Mouse (Mus musculus): ENCODE measurements at regions not wholly inside any gene's neighbourhood (a gene's known extent, or its start where the extent isn't known, plus 50 kb on each side); places are given as distances from the start of the nearest gene placed in this dataset.

GRCm38 (mm10) chr17:4762956-4763355 lies 231.2 kb upstream of the Arid1b start:
- no peak overlapping the region for H3K4me3 ChIP-seq (ENCODE audit: low read depth, low read length)
- H3K9me3 ChIP-seq (ENCODE audit: control insufficient read depth): no peaks in the 10 kb centered on the region
- no peak overlapping the region for H3K27ac ChIP-seq (ENCODE audit: low read depth, low read length)
- no peak overlapping the region for H3K9ac ChIP-seq (ENCODE audit: low read depth, low read length)
- TF ChIP-seq CTCF (IDR thresholded peaks at IDR 0.05; ENCODE audit: low read depth): no peak
- H3K27me3 ChIP-seq (replicated peaks; ENCODE audit: control insufficient read depth, insufficient read depth, low read length): no peaks in the 10 kb centered on the region
- no peak for ATAC-seq
- H3K4me2 ChIP-seq (replicated peaks; ENCODE audit: low read depth): no peak overlapping the region
- H3K4me1 ChIP-seq (replicated peaks; ENCODE audit: control insufficient read depth, insufficient read depth, low read length): no peaks in the 10 kb centered on the region
- no peaks in the 10 kb centered on the region for H3K36me3 ChIP-seq (ENCODE audit: control insufficient read depth, insufficient read depth)
- 94% methylated on average over 6 of the region's 6 CpGs for WGBS

GRCm38 (mm10) chr17:4765723-4766122 lies 228.4 kb upstream of the Arid1b start:
- no peak for TF ChIP-seq CTCF (IDR thresholded peaks at IDR 0.05; ENCODE audit: low read depth)
- no peak overlapping the region for H3K4me3 ChIP-seq (ENCODE audit: low read depth, low read length)
- H3K9me3 ChIP-seq (ENCODE audit: control insufficient read depth): no peaks in the 10 kb centered on the region
- no peak overlapping the region for H3K27ac ChIP-seq (ENCODE audit: low read depth, low read length)
- H3K27me3 ChIP-seq (replicated peaks; ENCODE audit: control insufficient read depth, insufficient read depth, low read length): no peaks in the 10 kb centered on the region
- no peaks in the 10 kb centered on the region for H3K4me1 ChIP-seq (replicated peaks; ENCODE audit: control insufficient read depth, insufficient read depth, low read length)
- no peaks in the 10 kb centered on the region for H3K36me3 ChIP-seq (ENCODE audit: control insufficient read depth, insufficient read depth)
- no peak for ATAC-seq
- 86% methylated on average over 5 of the region's 5 CpGs for WGBS
- no peak overlapping the region for H3K4me2 ChIP-seq (replicated peaks; ENCODE audit: low read depth)
- H3K9ac ChIP-seq (ENCODE audit: low read depth, low read length): no peak overlapping the region

GRCm38 (mm10) chr17:4767947-4768522 lies 226.1 kb upstream of the Arid1b start:
- Histone ChIP-seq H3K9ac (ENCODE audit: low read depth, low read length) (no peak overlapping the region), H3K36me3 (ENCODE audit: control insufficient read depth, insufficient read depth) (no peaks in the 10 kb centered on the region)
- 92% methylated on average over 5 of the region's 5 CpGs for WGBS

GRCm38 (mm10) chr17:4769284-4769683 lies 224.8 kb upstream of the Arid1b start:
- ATAC-seq: peak; percentile 69
- peak; percentile 14; the same call in 1 of the 2 replicates for TF ChIP-seq CTCF (IDR thresholded peaks at IDR 0.05; ENCODE audit: low read depth)

More at GRCm38 (mm10) chr17:4767947-4768522, 226.1 kb upstream of the Arid1b start:
- Histone ChIP-seq H3K27ac (ENCODE audit: low read depth, low read length) (no peak overlapping the region), H3K4me2 (replicated peaks; ENCODE audit: low read depth) (no peak overlapping the region), H3K4me1 (replicated peaks; ENCODE audit: control insufficient read depth, insufficient read depth, low read length) (no peaks in the 10 kb centered on the region), H3K27me3 (replicated peaks; ENCODE audit: control insufficient read depth, insufficient read depth, low read length) (no peaks in the 10 kb centered on the region), H3K4me3 (ENCODE audit: low read depth, low read length) (no peak overlapping the region), H3K9me3 (ENCODE audit: control insufficient read depth) (no peaks in the 10 kb centered on the region)
- TF ChIP-seq CTCF (IDR thresholded peaks at IDR 0.05; ENCODE audit: low read depth): no peak
- ATAC-seq: no peak

GRCm38 (mm10) chr17:4770052-4770451 lies 224.1 kb upstream of the Arid1b start:
- no peak overlapping the region for H3K9ac ChIP-seq (ENCODE audit: low read depth, low read length)
- no peaks in the 10 kb centered on the region for H3K9me3 ChIP-seq (ENCODE audit: control insufficient read depth)
- no peaks in the 10 kb centered on the region for H3K36me3 ChIP-seq (ENCODE audit: control insufficient read depth, insufficient read depth)
- no peak overlapping the region for H3K4me2 ChIP-seq (replicated peaks; ENCODE audit: low read depth)
- WGBS: 93% methylated on average over 3 of the region's 3 CpGs
- H3K27me3 ChIP-seq (replicated peaks; ENCODE audit: control insufficient read depth, insufficient read depth, low read length): no peaks in the 10 kb centered on the region
- ATAC-seq: no peak
- H3K27ac ChIP-seq (ENCODE audit: low read depth, low read length): no peak overlapping the region
- TF ChIP-seq CTCF (IDR thresholded peaks at IDR 0.05; ENCODE audit: low read depth): peak; percentile 69
- H3K4me1 ChIP-seq (replicated peaks; ENCODE audit: control insufficient read depth, insufficient read depth, low read length): no peaks in the 10 kb centered on the region
- H3K4me3 ChIP-seq (ENCODE audit: low read depth, low read length): no peak overlapping the region

More at GRCm38 (mm10) chr17:4769284-4769683, 224.8 kb upstream of the Arid1b start:
- Histone ChIP-seq H3K9ac (ENCODE audit: low read depth, low read length) (no peak overlapping the region), H3K4me2 (replicated peaks; ENCODE audit: low read depth) (no peak overlapping the region), H3K27ac (ENCODE audit: low read depth, low read length) (no peak overlapping the region), H3K27me3 (replicated peaks; ENCODE audit: control insufficient read depth, insufficient read depth, low read length) (no peaks in the 10 kb centered on the region), H3K4me3 (ENCODE audit: low read depth, low read length) (no peak overlapping the region), H3K36me3 (ENCODE audit: control insufficient read depth, insufficient read depth) (no peaks in the 10 kb centered on the region), H3K9me3 (ENCODE audit: control insufficient read depth) (no peaks in the 10 kb centered on the region), H3K4me1 (replicated peaks; ENCODE audit: control insufficient read depth, insufficient read depth, low read length) (no peaks in the 10 kb centered on the region)
- 41% methylated on average over 4 of the region's 4 CpGs for WGBS

GRCm38 (mm10) chr17:4778161-4778560 lies 216.0 kb upstream of the Arid1b start:
- WGBS: 3% methylated on average over 14 of the region's 14 CpGs
- peak overlapping the region; percentile 24; the same call in 1 of the 2 replicates for H3K4me2 ChIP-seq (replicated peaks; ENCODE audit: low read depth)

More at GRCm38 (mm10) chr17:4778161-4778560, 216.0 kb upstream of the Arid1b start:
- Histone ChIP-seq H3K4me1 (replicated peaks; ENCODE audit: control insufficient read depth, insufficient read depth, low read length) (no peaks in the 10 kb centered on the region), H3K4me3 (ENCODE audit: low read depth, low read length) (no peak overlapping the region), H3K9ac (ENCODE audit: low read depth, low read length) (no peak overlapping the region), H3K36me3 (ENCODE audit: control insufficient read depth, insufficient read depth) (no peaks in the 10 kb centered on the region), H3K9me3 (ENCODE audit: control insufficient read depth) (no peaks in the 10 kb centered on the region), H3K27me3 (replicated peaks; ENCODE audit: control insufficient read depth, insufficient read depth, low read length) (no peaks in the 10 kb centered on the region), H3K27ac (ENCODE audit: low read depth, low read length) (no peak overlapping the region)
- TF ChIP-seq CTCF (IDR thresholded peaks at IDR 0.05; ENCODE audit: low read depth): peak; percentile 97
- ATAC-seq: no peak
